Mouse (Mus musculus): ENCODE measurements around the gene Rcl1. TPM values are rescaled to one million over a fixed set of nuclear protein-coding genes. Genes with fewer than 3 reads are reported as not detected.

The Rcl1 gene
- polyA plus RNA-seq, 2 experiments: 31.4 to 52.1 TPM

- no peak for DNase-seq (ENCODE audit: low read depth in 3 of 3, low spot score in 3 of 3)
- Histone ChIP-seq H3K27me3 (ENCODE audit: control insufficient read depth, insufficient read depth, low read length) (no peaks in the 10 kb centered on the region), H3K4me2 (ENCODE audit: low read depth) (no peak overlapping the region), H3K9ac (replicated peaks) (no peak overlapping the region), H3K4me3 (ENCODE audit: insufficient read depth in 1 of 2, low read depth in 2 of 2, low read length in 2 of 2) (no peak overlapping the region), H3K4me1 (replicated peaks; ENCODE audit: control insufficient read depth in 2 of 2, insufficient read depth in 2 of 2, low read length in 1 of 2) (peaks cover 5 to 8% of the 10 kb centered on the region in 2 experiments), H3K9me3 (ENCODE audit: control insufficient read depth, low read length) (no peaks in the 10 kb centered on the region), H3K36me3 (replicated peaks; ENCODE audit: control insufficient read depth, insufficient read depth, low read depth) (peaks cover 12% of the 10 kb centered on the region), H3K27ac (no peak overlapping the region)
- WGBS (ENCODE audit: insufficient replicate concordance): 81% methylated on average over 6 of the region's 6 CpGs
- TF ChIP-seq CTCF (IDR thresholded peaks at IDR 0.05; ENCODE audit: low read depth): no peak
- no peak for TF ChIP-seq EP300 (IDR thresholded peaks at IDR 0.05; ENCODE audit: low read depth)
- no peak for ATAC-seq (ENCODE audit: insufficient read depth)
These were observed 44.2 kb downstream of the Rcl1 start for GRCm38 (mm10) chr19:29145421-29145820.

GRCm38 (mm10) chr19:29146820-29147219 lies 45.6 kb downstream of the Rcl1 start:
- no peak for DNase-seq (ENCODE audit: low read depth in 3 of 3, low spot score in 3 of 3)

GRCm38 (mm10) chr19:29149583-29149982 lies 48.4 kb downstream of the Rcl1 start:
- DNase-seq (ENCODE audit: low read depth in 3 of 3, low spot score in 3 of 3) (no peak), ATAC-seq (ENCODE audit: insufficient read depth) (no peak)
- H3K4me2 ChIP-seq (ENCODE audit: low read depth): no peak overlapping the region
- H3K4me3 ChIP-seq (ENCODE audit: insufficient read depth in 1 of 2, low read depth in 2 of 2, low read length in 2 of 2): no peak overlapping the region
- H3K27ac ChIP-seq: no peak overlapping the region
- no peaks in the 10 kb centered on the region for H3K27me3 ChIP-seq (ENCODE audit: control insufficient read depth, insufficient read depth, low read length)
- H3K9ac ChIP-seq (replicated peaks): no peak overlapping the region
- WGBS (ENCODE audit: insufficient replicate concordance): 70% methylated on average over 6 of the region's 6 CpGs
- TF ChIP-seq EP300 (IDR thresholded peaks at IDR 0.05; ENCODE audit: low read depth): no peak
- TF ChIP-seq CTCF (IDR thresholded peaks at IDR 0.05; ENCODE audit: low read depth): no peak
- no peaks in the 10 kb centered on the region; the same call in none of the 2 replicates for H3K36me3 ChIP-seq (replicated peaks; ENCODE audit: control insufficient read depth, insufficient read depth, low read depth)
- no peaks in the 10 kb centered on the region for H3K4me1 ChIP-seq (replicated peaks; ENCODE audit: control insufficient read depth in 2 of 2, insufficient read depth in 2 of 2, low read length in 1 of 2)
- H3K9me3 ChIP-seq (ENCODE audit: control insufficient read depth, low read length): no peaks in the 10 kb centered on the region

More at GRCm38 (mm10) chr19:29146820-29147219, 45.6 kb downstream of the Rcl1 start:
- no peaks in the 10 kb centered on the region for H3K9me3 ChIP-seq (ENCODE audit: control insufficient read depth, low read length)
- no peak for TF ChIP-seq CTCF (IDR thresholded peaks at IDR 0.05; ENCODE audit: low read depth)
- no peak for TF ChIP-seq EP300 (IDR thresholded peaks at IDR 0.05; ENCODE audit: low read depth)
- peaks cover 12% of the 10 kb centered on the region for H3K36me3 ChIP-seq (replicated peaks; ENCODE audit: control insufficient read depth, insufficient read depth, low read depth)
- no peak overlapping the region for H3K4me2 ChIP-seq (ENCODE audit: low read depth)
- no peak overlapping the region for H3K4me3 ChIP-seq (ENCODE audit: insufficient read depth in 1 of 2, low read depth in 2 of 2, low read length in 2 of 2)
- 83% methylated on average over 9 of the region's 9 CpGs for WGBS (ENCODE audit: insufficient replicate concordance)
- no peaks in the 10 kb centered on the region for H3K4me1 ChIP-seq (replicated peaks; ENCODE audit: control insufficient read depth in 2 of 2, insufficient read depth in 2 of 2, low read length in 1 of 2)
- no peak for ATAC-seq (ENCODE audit: insufficient read depth)
- H3K9ac ChIP-seq (replicated peaks): no peak overlapping the region
- no peaks in the 10 kb centered on the region for H3K27me3 ChIP-seq (ENCODE audit: control insufficient read depth, insufficient read depth, low read length)
- H3K27ac ChIP-seq: no peak overlapping the region

- DNase-seq (ENCODE audit: low read depth in 3 of 3, low spot score in 3 of 3) (no peak), ATAC-seq (ENCODE audit: insufficient read depth) (no peak)
- Histone ChIP-seq H3K9ac (replicated peaks) (no peak overlapping the region), H3K4me1 (replicated peaks; ENCODE audit: control insufficient read depth in 2 of 2, insufficient read depth in 2 of 2, low read length in 1 of 2) (no peaks in the 10 kb centered on the region), H3K27me3 (ENCODE audit: control insufficient read depth, insufficient read depth, low read length) (no peaks in the 10 kb centered on the region), H3K36me3 (replicated peaks; ENCODE audit: control insufficient read depth, insufficient read depth, low read depth) (no peaks in the 10 kb centered on the region; the same call in none of the 2 replicates), H3K9me3 (ENCODE audit: control insufficient read depth, low read length) (no peaks in the 10 kb centered on the region), H3K4me2 (ENCODE audit: low read depth) (no peak overlapping the region), H3K27ac (no peak overlapping the region), H3K4me3 (ENCODE audit: insufficient read depth in 1 of 2, low read depth in 2 of 2, low read length in 2 of 2) (no peak overlapping the region)
- WGBS (ENCODE audit: insufficient replicate concordance): 69% methylated on average over 6 of the region's 6 CpGs
- TF ChIP-seq EP300 (IDR thresholded peaks at IDR 0.05; ENCODE audit: low read depth) (no peak), CTCF (IDR thresholded peaks at IDR 0.05; ENCODE audit: low read depth) (no peak)
These were observed 48.9 kb downstream of the Rcl1 start for GRCm38 (mm10) chr19:29150038-29150437.

- Histone ChIP-seq H3K36me3 (replicated peaks; ENCODE audit: control insufficient read depth, insufficient read depth, low read depth) (no peaks in the 10 kb centered on the region), H3K4me1 (replicated peaks; ENCODE audit: control insufficient read depth in 2 of 2, insufficient read depth in 2 of 2, low read length in 1 of 2) (peaks cover 0 to 4% of the 10 kb centered on the region in 2 experiments; a peak in 2 of 4 replicates), H3K27ac (no peak overlapping the region), H3K4me2 (ENCODE audit: low read depth) (no peak overlapping the region), H3K4me3 (ENCODE audit: insufficient read depth in 1 of 2, low read depth in 2 of 2, low read length in 2 of 2) (no peak overlapping the region), H3K9me3 (ENCODE audit: control insufficient read depth, low read length) (no peaks in the 10 kb centered on the region), H3K9ac (replicated peaks) (no peak overlapping the region), H3K27me3 (ENCODE audit: control insufficient read depth, insufficient read depth, low read length) (no peaks in the 10 kb centered on the region)
- 55% methylated on average over 2 of the region's 2 CpGs for WGBS (ENCODE audit: insufficient replicate concordance)
- ATAC-seq (ENCODE audit: insufficient read depth): no peak
- TF ChIP-seq CTCF (IDR thresholded peaks at IDR 0.05; ENCODE audit: low read depth) (no peak), EP300 (IDR thresholded peaks at IDR 0.05; ENCODE audit: low read depth) (no peak)
- no peak for DNase-seq (ENCODE audit: low read depth in 3 of 3, low spot score in 3 of 3)
These were observed 50.3 kb downstream of the Rcl1 start for GRCm38 (mm10) chr19:29151443-29151842.

Measured in liver, embryonic 14.5 days (tissue).